Mouse (Mus musculus): Measurements from ENCODE around the gene Ccdc120.

GRCm38 (mm10) chrX:7721514-7722281 lies 29.0 kb downstream of the Ccdc120 start, which contains the start of gene Gm45208:
- TF ChIP-seq POLR2A (IDR thresholded peaks at IDR 0.05; ENCODE audit: borderline replicate concordance, low read depth, low read length) (no peak), CTCF (IDR thresholded peaks at IDR 0.05; ENCODE audit: low read depth, low read length) (no peak)

Data from bone marrow macrophage, adult 2 months (primary cell).